Mouse (Mus musculus) telencephalon, adult 2 months (tissue): ENCODE data around the gene Slc30a6.

ENCODE experiments used
- DNase-seq: peaks from one replicate; pipeline ENCODE4 v3.0.0-alpha.2; 2011; ENCODE audit warnings: low read depth, low spot score

Gene Slc30a6

GRCm38 (mm10) chr17:74395383-74396065 lies at the start of gene Slc30a6:
TSS of gene Slc30a6 (plus strand) at chr17:74395608.
- peak; percentile 97 for DNase-seq

- DNase-seq: no peak
Observed at GRCm38 (mm10) chr17:74363592-74363991, 31.8 kb upstream of the Slc30a6 start.

- no peak for DNase-seq
Observed at GRCm38 (mm10) chr17:74376916-74377315, 18.5 kb upstream of the Slc30a6 start.

GRCm38 (mm10) chr17:74386657-74387056 lies 8.8 kb upstream of the Slc30a6 start:
- no peak for DNase-seq

GRCm38 (mm10) chr17:74389847-74390246 lies 5.6 kb upstream of the Slc30a6 start:
- DNase-seq: no peak

- no peak for DNase-seq
Observed at GRCm38 (mm10) chr17:74394381-74394780, 1.0 kb upstream of the Slc30a6 start.

GRCm38 (mm10) chr17:74394855-74395254 lies 553 bp upstream of the Slc30a6 start:
- no peak for DNase-seq

- DNase-seq: no peak
Observed at GRCm38 (mm10) chr17:74396766-74397165, 1.4 kb downstream of the Slc30a6 start.

- no peak for DNase-seq
Observed at GRCm38 (mm10) chr17:74397173-74397572, 1.8 kb downstream of the Slc30a6 start.

- DNase-seq: no peak
Observed at GRCm38 (mm10) chr17:74402486-74403222, 7.2 kb downstream of the Slc30a6 start.

GRCm38 (mm10) chr17:74406487-74406886 lies 11.1 kb downstream of the Slc30a6 start:
- DNase-seq: no peak

- no peak for DNase-seq
Observed at GRCm38 (mm10) chr17:74409722-74410121, 14.3 kb downstream of the Slc30a6 start.

GRCm38 (mm10) chr17:74413324-74413723 lies 17.9 kb downstream of the Slc30a6 start:
- DNase-seq: no peak

- DNase-seq: no peak
Observed at GRCm38 (mm10) chr17:74414671-74415070, 19.3 kb downstream of the Slc30a6 start.

GRCm38 (mm10) chr17:74416841-74417360 lies 21.5 kb downstream of the Slc30a6 start:
- DNase-seq: no peak

GRCm38 (mm10) chr17:74418171-74418570 lies 22.8 kb downstream of the Slc30a6 start:
- no peak for DNase-seq

GRCm38 (mm10) chr17:74420656-74421055 lies 25.2 kb downstream of the Slc30a6 start:
- no peak for DNase-seq

- DNase-seq: no peak
Observed at GRCm38 (mm10) chr17:74424401-74425005, 29.1 kb downstream of the Slc30a6 start.

- DNase-seq: no peak
Observed at GRCm38 (mm10) chr17:74430074-74430473, 34.7 kb downstream of the Slc30a6 start.

- DNase-seq: no peak
Observed at GRCm38 (mm10) chr17:74431481-74431880, 36.1 kb downstream of the Slc30a6 start.

- no peak for DNase-seq
Observed at GRCm38 (mm10) chr17:74432631-74433030, 37.2 kb downstream of the Slc30a6 start.

- no peak for DNase-seq
Observed at GRCm38 (mm10) chr17:74437762-74438161, 42.4 kb downstream of the Slc30a6 start.
